Mouse (Mus musculus): ENCODE results near the gene Slc17a8.
"Not testable (repeated sequence)": the region's sequence is repeated elsewhere in the genome, so short reads cannot be mapped to it uniquely, and the experiment has no call there.

The Slc17a8 gene

DNA sequence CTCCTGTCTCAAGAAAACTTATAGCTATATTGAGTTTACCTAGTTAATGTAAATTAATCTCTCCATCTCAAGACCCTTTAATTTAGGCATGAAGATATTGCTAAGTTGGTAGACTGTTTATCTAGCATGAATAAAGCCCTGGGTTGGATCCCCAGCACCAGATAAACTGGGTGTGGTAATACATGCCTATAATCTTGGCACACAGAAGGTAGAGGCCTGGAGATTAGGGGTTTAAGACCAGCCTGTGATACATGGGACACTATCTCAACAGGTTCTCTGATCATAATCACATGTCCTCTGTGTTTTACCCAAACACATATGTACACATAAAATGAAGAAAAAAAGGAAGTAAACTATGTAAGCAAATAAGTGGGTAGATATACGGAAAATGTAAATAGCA lies 32.3 kb downstream of the Slc17a8 start:
- no peak for DNase-seq

DNA sequence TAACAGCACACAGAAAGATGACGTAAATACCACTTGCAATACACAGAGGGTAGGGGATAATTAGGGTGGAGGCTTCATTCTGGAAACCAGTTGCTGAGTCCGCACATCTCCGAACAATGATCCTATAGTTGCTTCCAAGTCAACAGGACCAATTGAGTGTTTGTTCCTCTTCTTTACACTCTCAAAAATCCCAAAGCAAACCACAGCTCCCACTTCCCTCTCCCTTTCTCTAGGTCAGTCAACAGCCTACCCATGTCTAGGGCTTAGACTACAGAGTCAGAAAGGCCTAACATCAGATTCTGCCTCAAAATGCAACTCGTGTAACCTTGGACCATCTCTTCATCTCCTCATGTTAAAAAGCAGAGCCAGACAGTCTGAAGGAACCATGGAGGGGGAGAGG lies 36.3 kb downstream of the Slc17a8 start:
- no peak for DNase-seq

DNA sequence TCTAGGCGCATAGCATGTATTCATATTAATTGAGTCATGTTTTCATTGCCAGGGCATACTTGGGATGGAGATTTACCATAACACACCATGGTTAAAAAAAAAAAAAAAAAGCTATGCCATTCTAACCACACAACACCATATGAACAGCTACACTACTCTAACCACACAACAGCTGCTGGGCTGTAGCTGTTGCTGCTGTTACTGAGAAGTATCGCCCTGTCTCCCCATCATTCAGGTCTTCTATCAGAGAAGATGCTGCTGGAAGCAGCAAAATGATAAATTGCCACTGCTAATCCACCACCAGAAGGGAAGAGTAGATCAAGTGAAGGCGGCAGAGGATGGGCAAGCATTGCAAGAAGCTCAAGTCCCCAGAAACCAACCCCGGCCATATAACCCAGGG lies 42.3 kb downstream of the Slc17a8 start:
- DNase-seq: no peak

DNA sequence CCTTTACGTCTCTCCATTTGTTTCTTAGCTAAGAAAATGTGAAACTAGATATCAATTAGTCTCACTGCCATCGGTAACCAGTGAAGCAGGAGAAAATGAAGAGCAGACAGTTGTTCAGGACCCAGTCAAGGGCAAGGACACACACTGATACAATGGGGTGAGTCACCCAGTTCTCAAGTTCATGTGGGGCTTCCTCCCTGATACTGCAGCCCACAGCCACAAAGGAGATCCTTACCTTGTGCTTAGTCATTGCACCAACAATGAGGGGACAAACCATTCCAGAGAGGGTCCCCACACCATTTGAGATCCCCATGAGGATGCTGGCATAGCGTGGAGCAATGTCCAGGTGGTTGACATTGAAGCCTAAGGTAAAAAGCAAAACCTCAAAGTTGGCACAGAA lies 43.4 kb downstream of the Slc17a8 start:
- DNase-seq: no peak

DNA sequence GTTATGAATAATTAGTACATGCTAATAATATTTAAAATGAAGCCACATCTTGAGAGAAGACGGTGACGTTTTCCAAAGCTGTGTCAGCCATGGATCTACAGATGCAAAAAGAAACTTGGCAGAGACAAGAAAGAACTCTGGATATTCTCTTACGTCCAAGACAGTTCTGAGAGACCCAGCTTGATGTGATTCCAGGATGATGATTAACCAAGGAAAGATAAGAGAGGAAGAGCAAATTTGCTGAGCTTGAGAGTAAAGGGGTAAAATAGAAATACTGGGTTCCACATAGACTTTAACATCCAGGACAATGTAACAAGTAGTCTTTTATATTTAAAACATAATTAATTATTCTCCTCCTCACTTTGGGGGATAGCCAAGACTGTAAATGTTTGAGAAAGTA lies 47.6 kb downstream of the Slc17a8 start:
- DNase-seq: no peak

DNA sequence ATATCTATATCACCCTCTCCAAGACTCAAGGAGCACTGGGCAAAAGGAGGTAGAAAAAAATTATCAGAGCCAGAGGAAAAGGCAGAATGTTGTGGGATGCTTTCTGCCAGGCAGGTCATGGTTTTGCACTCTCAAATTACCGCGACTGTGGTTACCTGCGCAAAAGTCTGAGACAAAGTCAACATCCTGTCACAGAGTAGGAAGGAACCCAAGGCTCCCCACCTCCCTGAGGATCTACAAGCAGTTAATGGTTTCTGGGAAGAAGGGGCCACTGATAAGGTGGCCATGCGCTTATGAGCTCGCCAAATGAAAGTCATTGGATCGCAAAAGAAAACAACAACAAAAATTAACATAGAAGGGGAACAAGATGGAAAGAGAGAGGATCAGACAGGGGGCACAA lies 48.1 kb downstream of the Slc17a8 start:
- DNase-seq: no peak

DNA sequence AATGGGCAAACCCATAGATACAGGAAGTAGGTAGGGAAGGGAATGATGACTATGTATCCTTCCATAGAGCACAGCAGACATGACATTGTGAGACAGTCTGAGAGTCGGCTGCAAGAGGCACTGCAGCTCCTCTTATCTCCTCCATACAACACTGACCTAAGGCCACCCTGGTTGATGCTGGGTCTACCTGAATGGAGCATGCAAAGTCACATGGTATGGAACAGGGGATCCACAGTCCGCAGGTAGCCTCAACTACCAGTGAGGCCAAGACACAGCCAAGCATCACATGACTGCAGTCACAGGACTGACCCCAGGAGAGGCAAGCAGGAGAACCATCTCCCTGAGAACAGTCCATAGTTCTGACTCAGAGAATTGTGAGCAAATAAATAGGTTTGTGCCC lies 53.7 kb downstream of the Slc17a8 start:
- no peak for DNase-seq

DNA sequence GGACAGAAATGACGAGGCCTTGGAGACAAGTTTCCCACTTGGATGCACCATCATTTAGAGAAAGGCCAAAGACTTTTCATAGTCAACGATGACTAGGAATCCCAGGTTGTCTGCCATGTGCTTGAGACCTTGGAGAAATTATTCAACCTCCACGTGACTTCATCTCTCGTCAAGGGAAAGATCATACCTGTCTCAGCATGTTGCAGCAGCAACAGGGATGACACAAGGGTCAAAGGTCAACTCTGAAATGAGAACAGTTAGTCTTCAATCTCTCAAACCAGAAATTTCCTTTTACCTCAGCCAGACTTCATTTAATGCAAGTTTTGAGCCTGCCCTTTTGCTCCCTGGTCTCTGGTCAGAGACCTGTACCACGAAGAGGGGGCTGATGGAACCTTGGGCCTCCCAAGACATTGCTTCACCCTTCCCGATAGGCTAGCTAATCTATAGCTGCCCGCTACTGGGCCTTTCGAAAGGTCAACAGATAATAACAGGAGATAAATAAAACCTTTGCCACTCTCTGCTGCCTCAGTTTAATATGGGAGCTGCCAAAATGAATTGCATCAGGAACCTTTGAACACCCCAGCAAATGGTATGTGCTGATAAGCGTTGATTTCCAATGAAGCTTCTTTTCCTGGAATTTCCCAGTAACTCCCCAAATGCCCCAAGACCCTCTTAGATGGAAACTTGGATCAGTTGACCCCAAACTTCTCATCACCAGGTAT lies 55.6 kb downstream of the Slc17a8 start:
- no peak for DNase-seq

DNA sequence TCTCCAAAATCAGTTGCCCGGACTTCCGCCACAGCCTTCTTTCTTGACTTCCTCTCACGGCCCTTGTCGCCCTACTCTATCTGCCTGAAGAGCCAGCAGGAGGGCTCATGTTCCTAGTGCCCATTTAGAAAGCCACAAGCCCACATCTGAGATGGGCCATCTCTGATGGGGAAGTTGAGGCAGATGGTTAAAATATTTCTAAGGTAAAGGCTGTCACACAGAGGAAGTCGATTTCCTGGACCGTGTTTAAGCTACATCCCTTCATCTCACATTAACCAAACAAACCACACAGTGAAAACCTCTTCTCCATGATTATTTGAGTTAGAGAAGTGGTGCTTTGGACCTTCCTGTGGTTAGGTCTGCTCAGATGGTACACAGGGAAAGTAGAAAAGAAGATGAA lies 58.9 kb downstream of the Slc17a8 start:
- no peak for DNase-seq

DNA sequence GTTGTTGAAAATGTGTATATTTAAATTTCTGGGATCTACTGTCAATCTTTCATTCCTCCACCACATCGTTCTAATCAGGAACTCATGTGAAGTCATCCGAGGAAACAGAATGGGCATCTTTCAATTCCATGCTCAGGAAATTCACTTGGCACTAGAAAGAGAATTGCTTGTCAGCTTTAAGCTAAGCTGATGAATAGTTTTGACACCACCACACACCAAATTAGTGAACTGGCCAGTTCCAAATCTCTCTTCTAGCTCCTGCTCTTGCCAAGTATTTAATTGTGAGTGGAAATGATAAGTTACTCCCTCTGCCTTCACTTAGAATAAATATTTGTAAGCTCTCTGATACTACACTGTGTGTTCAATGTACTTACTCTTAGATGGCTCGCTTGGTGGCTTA lies 61.7 kb downstream of the Slc17a8 start:
- no peak for DNase-seq

DNA sequence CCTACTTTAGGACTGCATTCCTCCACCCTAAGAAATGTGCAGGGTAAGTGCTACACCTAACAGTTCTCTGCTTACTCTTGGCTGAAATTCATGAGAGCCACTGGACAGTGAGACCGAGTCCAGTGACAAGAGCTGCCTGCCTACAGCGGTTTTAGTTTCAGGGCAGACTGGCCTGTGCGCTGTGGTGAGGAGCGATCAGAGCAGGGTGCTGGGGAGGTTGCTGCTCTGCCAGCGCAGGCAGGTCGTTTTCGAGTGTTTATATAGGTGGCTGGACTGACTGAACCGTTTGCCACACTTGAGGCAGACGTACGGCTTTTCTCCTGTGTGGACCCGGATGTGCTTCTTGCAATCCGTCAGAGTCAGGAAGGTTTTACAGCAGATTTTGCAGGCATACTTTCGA lies 66.2 kb downstream of the Slc17a8 start:
- not testable (repeated sequence) for DNase-seq

DNA sequence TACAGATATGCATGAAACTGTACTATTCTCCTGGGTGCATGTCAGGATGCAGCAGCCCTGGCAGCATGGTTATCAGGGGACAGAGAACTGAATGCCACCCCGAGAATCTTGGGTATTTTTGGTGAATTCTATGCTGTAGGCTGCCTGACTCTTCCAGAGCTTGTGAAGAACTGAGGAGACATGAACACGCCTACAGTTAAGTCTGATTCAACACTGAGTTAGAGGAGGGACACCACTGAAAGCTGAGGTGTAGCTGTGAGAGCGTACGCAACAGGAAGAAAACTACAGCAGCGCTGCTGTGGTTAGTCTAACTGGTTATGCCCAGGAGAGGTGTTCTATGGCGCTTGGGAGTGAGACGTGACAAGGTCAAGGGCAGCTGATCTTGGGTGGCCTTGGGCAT lies 67.2 kb downstream of the Slc17a8 start:
- DNase-seq: not testable (repeated sequence)

DNA sequence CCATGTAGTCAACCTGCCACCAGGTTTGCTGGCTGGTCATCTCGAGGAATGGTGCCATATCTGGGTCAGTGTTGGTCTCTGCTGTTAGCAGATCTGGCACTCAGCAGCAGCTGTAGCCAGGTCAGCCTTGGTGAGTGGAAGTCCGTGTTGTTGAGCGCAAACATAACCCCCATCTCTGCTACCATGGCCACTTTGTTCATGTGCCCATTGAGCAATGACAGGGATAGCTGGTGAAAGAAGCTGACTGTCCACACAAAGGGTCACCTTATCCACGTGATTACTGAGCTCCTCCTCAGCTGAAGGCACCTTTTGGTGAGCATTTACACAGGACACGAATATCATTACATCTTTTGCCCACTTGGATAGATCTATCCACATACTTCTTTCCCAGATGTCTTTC lies 68.0 kb downstream of the Slc17a8 start:
- no peak for DNase-seq

DNA sequence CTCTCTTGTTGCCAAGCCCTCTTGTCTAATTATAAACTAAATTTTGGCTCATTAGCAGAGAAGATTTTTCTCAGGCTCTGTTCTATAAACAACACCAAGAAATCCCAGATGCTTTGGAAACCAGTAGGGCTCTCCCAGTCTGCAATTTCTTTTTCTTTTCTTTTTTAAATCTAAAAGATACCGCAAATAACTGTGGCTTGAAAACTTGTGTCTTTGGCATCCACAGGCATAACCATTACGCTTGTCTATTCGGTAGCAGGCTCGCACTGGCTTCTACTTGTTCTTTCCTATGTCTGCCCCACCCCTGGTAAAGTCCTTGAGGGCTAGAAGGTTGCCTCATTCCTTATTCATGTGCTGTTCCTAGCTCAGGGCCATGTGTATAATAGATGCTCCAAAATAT lies 69.4 kb downstream of the Slc17a8 start:
- DNase-seq: no peak

DNA sequence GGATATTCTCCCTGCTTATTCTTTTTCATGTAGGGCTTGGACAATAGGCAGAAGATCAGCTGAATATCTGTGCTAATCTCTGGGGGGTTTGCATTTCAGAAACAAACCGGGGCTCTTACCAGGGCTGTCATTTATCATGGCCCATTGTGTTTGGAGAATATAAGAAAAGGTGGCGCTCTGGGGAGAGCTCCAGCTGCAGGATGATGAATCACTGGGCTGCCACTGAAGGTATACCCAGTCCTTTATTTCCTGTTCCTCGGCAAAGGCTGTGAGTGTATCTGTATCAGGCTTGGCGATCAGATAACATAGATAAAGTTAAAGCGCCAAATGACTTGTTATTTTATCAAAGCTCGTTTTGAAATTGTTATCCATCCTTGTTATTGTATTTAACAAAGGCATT lies 73.0 kb downstream of the Slc17a8 start:
- no peak for DNase-seq

DNA sequence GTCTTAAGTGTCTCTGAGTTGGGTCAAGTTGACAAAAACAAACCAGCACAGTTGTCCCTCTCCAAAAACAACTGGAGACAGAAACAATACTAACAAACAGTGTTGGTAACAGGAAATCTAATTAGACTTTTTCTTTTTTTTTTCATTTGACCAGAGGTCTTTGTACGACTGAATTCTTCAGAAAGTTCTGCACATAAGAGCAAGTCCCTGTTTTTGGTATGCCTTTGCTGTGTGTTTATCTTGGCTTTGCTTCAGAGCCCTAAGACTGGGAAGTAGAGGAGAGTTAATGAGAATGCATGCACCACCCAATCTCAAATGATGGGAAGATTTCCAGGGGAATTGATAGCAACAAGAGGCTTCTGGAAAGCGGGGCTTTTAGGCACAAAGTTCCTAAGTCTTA lies 74.1 kb downstream of the Slc17a8 start:
- no peak for DNase-seq

DNA sequence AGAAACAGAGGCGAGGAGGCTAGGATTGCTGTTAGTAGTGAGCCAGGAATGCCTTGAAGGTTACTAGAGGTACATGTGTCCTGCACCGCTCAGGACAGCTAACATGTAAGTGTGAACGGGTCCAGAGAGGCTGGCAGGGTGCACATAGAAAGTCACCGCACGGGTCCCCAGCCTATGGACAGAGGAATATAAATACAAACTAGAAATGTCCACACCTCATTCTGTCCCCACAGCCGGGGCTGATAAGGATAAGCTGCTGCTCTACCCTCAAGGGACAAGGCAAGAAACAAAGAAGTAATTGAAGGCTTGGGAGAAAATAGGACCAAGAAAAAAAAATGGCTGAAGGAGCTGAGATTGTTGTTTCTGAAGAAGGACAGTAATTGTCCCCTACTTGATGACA lies 77.2 kb downstream of the Slc17a8 start:
- no peak for DNase-seq

DNA sequence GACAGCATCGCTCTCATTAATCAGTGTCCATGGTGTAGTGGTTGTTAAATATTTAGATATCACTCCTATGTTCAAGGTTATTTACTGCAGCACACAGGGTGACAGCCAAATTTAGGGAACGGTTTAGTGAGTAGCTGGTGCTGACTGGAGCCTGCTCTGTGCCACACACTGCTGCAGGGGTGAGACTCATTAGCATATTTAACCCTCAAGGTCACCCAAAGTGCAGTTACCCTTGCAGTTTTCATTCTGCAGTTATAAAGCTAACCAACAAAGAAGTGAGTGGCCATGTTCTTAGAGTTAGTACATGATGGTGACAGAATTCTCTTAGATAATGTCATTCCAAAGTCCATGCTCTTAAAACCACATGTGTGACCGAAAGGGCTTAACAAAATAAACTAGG lies 78.7 kb downstream of the Slc17a8 start:
- no peak for DNase-seq

DNA sequence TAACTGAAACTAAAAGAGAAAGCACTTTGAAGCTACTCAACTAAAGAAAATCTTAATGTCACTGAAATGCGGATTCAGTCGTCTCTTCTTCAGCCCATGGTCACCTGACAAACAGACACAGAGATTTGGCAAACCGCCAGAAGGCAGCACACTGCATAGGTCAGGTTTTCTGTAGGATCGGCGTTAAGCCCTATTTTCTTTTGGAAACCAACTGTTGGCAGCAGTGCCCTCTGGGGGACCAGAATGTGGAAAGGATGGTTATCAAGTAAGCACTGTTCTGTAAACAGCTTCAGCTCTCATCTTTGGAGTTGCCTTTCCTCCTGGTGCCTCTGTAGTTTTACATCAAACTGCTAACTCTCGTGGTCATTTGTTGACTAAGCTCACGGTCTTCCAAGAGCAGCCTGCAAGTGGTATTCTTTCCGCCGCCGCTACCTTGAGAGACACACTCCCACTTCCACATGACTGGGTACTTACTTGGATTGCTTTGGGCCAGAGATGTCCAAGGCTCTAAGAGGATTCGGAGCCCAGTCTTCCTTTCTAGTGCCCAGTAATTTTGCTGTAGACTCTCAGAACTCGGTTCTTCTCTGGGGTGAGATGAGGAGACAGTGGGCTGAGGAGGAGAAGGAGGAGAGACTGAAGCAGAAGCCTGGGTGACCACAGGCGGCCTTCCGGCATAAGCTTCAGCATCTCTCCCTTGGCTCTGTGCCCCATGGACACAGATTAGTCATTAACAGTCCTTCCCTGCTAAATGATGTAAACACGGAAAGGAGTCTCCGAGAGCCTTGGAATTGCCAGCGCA lies 87.9 kb downstream of the Slc17a8 start, which contains the start of gene Nr1h4:
TSS of gene Nr1h4 (minus strand) at position 657 of the 799 bp plus-strand sequence.
- peak; percentile 66 to 76 for DNase-seq

DNA sequence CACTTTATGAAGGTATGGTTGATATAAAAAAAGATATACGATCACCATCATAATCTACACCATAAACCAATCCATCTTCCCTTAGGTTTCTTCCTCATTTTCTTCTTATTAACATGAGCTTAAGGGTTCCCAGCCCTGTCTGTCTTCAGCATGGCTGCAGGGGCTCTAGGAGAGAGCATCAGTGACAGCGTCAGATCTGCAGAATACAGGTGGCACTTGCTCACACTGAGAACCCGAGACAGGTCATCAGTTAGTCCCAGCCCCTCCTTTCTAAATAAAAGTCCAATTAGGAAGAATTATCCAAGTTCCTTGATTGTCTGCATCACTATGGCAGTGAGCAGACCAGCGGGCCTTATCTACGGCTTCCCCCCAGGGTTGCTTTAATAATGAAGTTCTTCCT lies 88.6 kb downstream of the Slc17a8 start:
- no peak for DNase-seq

DNA sequence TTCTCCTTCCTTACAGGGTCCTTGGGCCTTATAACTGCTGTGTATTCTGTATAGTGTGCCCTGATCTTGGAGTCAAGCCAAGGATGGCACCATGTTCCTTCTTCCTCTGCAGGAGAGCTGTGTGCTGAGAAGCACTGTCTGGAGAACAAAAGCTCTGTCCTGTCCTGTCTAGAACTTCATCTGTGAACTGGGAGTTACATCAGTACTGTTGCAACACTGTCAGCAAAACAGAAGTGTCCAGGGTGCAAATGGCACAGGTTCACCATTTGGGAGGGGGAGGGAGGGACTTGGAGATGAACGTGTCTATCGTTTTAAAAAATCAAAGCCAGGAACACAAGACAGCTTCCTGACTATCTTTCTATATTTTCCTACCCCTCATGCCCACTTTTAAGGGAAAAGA lies 89.1 kb downstream of the Slc17a8 start:
- no peak for DNase-seq

DNA sequence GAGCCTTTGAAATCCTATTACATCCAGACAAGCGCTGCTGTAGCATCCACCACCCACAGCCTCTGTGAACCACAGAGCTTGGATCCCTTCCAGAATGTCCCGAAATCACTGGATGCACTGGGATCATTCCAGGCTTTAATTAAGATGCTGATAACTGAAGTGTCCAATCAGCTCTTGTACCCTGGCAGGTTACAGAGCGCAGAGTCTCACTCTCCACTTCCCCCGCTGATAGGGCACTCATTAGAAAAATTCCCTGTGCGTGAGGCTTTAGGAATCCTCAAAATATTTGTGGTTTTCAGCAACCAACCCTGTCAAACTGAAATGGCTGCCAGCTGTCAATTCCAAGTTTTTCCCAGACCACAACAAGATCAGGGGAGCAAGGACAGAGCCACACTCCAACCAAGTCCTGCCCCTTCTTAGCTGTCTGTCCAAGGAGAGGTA lies 89.8 kb downstream of the Slc17a8 start:
- DNase-seq: peak; percentile 40 to 60

DNA sequence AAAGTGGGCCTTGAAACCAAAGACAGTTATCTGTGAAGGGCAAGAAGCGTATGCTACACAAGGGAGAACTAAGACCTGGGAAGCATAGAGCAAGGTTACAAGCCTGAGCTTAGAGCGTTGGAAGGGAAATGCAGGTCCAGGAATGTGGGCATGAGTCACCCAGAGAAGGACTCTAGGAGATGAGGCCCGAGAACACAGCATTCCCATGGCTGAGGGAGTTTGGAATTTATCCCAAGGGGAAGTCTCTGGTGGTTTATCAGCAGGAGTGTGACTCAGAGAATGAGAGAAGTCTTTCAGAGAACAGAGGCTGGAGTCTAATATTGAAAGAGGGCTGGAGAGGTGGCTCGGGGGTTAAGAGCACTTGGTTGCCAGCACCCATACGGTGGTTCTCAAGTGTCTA lies 94.0 kb downstream of the Slc17a8 start:
- DNase-seq: no peak

DNA sequence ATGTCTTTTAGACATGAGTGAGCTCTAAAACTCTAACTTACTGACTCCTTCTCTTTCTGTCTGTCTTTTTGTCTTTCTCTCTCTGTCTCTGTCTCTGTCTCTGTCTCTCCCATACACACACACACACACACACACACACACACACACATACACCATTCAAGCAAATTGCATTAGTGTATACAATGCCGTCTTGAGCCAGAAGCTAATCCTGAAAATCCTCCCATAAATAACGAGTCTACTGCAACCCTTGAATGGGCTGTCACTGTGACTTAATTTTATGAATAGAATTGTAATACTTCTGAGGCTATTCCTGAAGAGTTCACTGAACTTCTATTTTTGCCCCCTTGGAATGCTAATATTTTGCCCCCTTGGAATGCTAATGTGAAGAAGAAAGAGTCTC lies 95.2 kb downstream of the Slc17a8 start:
- no peak for DNase-seq
